Mouse (Mus musculus) hindbrain, embryonic 10.5 days (tissue): ENCODE measurements around the gene Srd5a3. TPM values are rescaled to one million over a fixed set of nuclear protein-coding genes. Genes with fewer than 3 reads are reported as not detected.

Experiments used
- DNase-seq: peaks from one replicate; pipeline ENCODE4 v3.0.0-alpha.2; 2017; ENCODE audit warnings: low spot score
- H3K27ac ChIP-seq: fragments of 300-500 bp; sonication (generic); 2 replicates; pipeline ENCODE4 v1.5.1; 2016; ENCODE audit warnings: mild to moderate bottlenecking, moderate library complexity
- H3K27me3 ChIP-seq: fragments of 300-500 bp; sonication (generic); 2 replicates; pipeline ENCODE4 v1.6.1; 2016; ENCODE audit warnings: mild to moderate bottlenecking; ENCODE audit not compliant: poor library complexity, insufficient read depth, severe bottlenecking
- H3K36me3 ChIP-seq: fragments of 300-500 bp; sonication (generic); 2 replicates; pipeline ENCODE4 v1.6.1; 2016; ENCODE audit warnings: mild to moderate bottlenecking, moderate library complexity
- H3K4me1 ChIP-seq: fragments of 300-500 bp; sonication (generic); replicated peaks from 2 replicates; pipeline ENCODE4 v1.6.1; 2016; ENCODE audit warnings: mild to moderate bottlenecking
- H3K4me3 ChIP-seq: fragments of 300-500 bp; sonication (generic); 2 replicates; pipeline ENCODE4 v1.5.1; 2016; ENCODE audit warnings: mild to moderate bottlenecking, moderate library complexity
- H3K9me3 ChIP-seq: fragments of 300-500 bp; sonication (generic); 2 replicates; pipeline ENCODE4 v1.6.1; 2016; ENCODE audit warnings: mild to moderate bottlenecking, moderate library complexity
- WGBS: fragments of 180-500 bp; shearing (Covaris S2); methylation state at CpG from one replicate; pipeline ENCODE4 v1.1.7; 2016; 5-methylcytosine and 5-hydroxymethylcytosine counted together
- polyA plus RNA-seq: library from polyadenylated mRNA; unstranded; fragments of >200 nt; fragmentation: Nextera tagmentation; extraction: Ambion mirVana; gene quantifications from 2 replicates; pipeline ENCODE4 v1.2.1, GENCODE M21; 2016

Gene Srd5a3
- polyA plus RNA-seq, 1 experiment from 2014 or later = 20.7 TPM

GRCm38 (mm10) chr5:76160086-76160485 lies 20.0 kb downstream of the Srd5a3 start:
- no peak for DNase-seq
- 70% methylated on average over 3 of the region's 3 CpGs for WGBS
- Histone ChIP-seq H3K27ac (no peak overlapping the region), H3K9me3 (no peaks in the 10 kb centered on the region), H3K4me1 (peaks cover 24% of the 10 kb centered on the region), H3K27me3 (no peaks in the 10 kb centered on the region), H3K4me3 (no peak overlapping the region), H3K36me3 (peaks cover 10% of the 10 kb centered on the region; the same call in 1 of the 2 replicates)

GRCm38 (mm10) chr5:76161491-76161890 lies 21.4 kb downstream of the Srd5a3 start:
- Histone ChIP-seq H3K36me3 (0 out of 2 replicates have a peak, but pooled peaks cover 4% of the 10 kb centered on the region), H3K27me3 (no peaks in the 10 kb centered on the region), H3K9me3 (no peaks in the 10 kb centered on the region), H3K27ac (no peak overlapping the region), H3K4me3 (no peak overlapping the region), H3K4me1 (peaks cover 24% of the 10 kb centered on the region)
- DNase-seq = no peak
- 93% methylated on average over 6 of the region's 6 CpGs for WGBS

GRCm38 (mm10) chr5:76162926-76163325 lies 22.9 kb downstream of the Srd5a3 start:
- Histone ChIP-seq H3K36me3 (0 out of 2 replicates have a peak, but pooled peaks cover 3% of the 10 kb centered on the region), H3K27ac (no peak overlapping the region), H3K27me3 (no peaks in the 10 kb centered on the region), H3K4me1 (peaks cover 24% of the 10 kb centered on the region), H3K4me3 (no peak overlapping the region), H3K9me3 (no peaks in the 10 kb centered on the region)
- no peak for DNase-seq
- 83% methylated on average over 5 of the region's 5 CpGs for WGBS

GRCm38 (mm10) chr5:76163828-76164390 lies 23.8 kb downstream of the Srd5a3 start:
- 31% methylated on average over 4 of the region's 4 CpGs for WGBS
- H3K9me3 ChIP-seq = no peaks in the 10 kb centered on the region
- no peak overlapping the region for H3K4me3 ChIP-seq
- H3K36me3 ChIP-seq = no peaks in the 10 kb centered on the region
- no peaks in the 10 kb centered on the region for H3K27me3 ChIP-seq
- peak; percentile 30 for DNase-seq
- H3K27ac ChIP-seq = no peak overlapping the region
- peaks cover 24% of the 10 kb centered on the region for H3K4me1 ChIP-seq

GRCm38 (mm10) chr5:76164827-76165226 lies 24.8 kb downstream of the Srd5a3 start:
- H3K4me3 ChIP-seq = no peak overlapping the region
- no peaks in the 10 kb centered on the region for H3K27me3 ChIP-seq
- no peaks in the 10 kb centered on the region for H3K36me3 ChIP-seq
- WGBS = 57% methylated on average over 7 of the region's 7 CpGs
- peaks cover 24% of the 10 kb centered on the region for H3K4me1 ChIP-seq
- DNase-seq = no peak
- no peak overlapping the region for H3K27ac ChIP-seq
- no peaks in the 10 kb centered on the region for H3K9me3 ChIP-seq

GRCm38 (mm10) chr5:76170522-76170921 lies 30.5 kb downstream of the Srd5a3 start:
- no peaks in the 10 kb centered on the region for H3K36me3 ChIP-seq
- H3K9me3 ChIP-seq = no peaks in the 10 kb centered on the region
- no peaks in the 10 kb centered on the region for H3K4me1 ChIP-seq
- no peak for DNase-seq
- 79% methylated on average over 4 of the region's 4 CpGs for WGBS
- H3K27ac ChIP-seq = no peak overlapping the region
- H3K27me3 ChIP-seq = no peaks in the 10 kb centered on the region
- no peak overlapping the region for H3K4me3 ChIP-seq

GRCm38 (mm10) chr5:76171039-76171438 lies 31.0 kb downstream of the Srd5a3 start:
- Histone ChIP-seq H3K36me3 (no peaks in the 10 kb centered on the region), H3K4me1 (no peaks in the 10 kb centered on the region), H3K9me3 (no peaks in the 10 kb centered on the region), H3K27me3 (no peaks in the 10 kb centered on the region), H3K4me3 (no peak overlapping the region), H3K27ac (no peak overlapping the region)
- no peak for DNase-seq

- 0 out of 2 replicates have a peak, but pooled peaks cover 7% of the 10 kb centered on the region for H3K4me1 ChIP-seq
- 89% methylated on average over 4 of the region's 4 CpGs for WGBS
- no peak overlapping the region for H3K4me3 ChIP-seq
- H3K27ac ChIP-seq = no peak overlapping the region
- H3K27me3 ChIP-seq = no peaks in the 10 kb centered on the region
- DNase-seq = no peak
- no peaks in the 10 kb centered on the region for H3K36me3 ChIP-seq
- no peaks in the 10 kb centered on the region for H3K9me3 ChIP-seq
These were observed 35.0 kb downstream of the Srd5a3 start for GRCm38 (mm10) chr5:76175051-76175450.

- Histone ChIP-seq H3K27ac (no peak overlapping the region), H3K4me3 (no peak overlapping the region), H3K9me3 (no peaks in the 10 kb centered on the region), H3K36me3 (no peaks in the 10 kb centered on the region), H3K4me1 (0 out of 2 replicates have a peak, but pooled peaks cover 7% of the 10 kb centered on the region), H3K27me3 (no peaks in the 10 kb centered on the region)
- WGBS = 62% methylated on average over 3 of the region's 3 CpGs
- no peak for DNase-seq
These were observed 36.3 kb downstream of the Srd5a3 start for GRCm38 (mm10) chr5:76176411-76176810.

GRCm38 (mm10) chr5:76176841-76177240 lies 36.8 kb downstream of the Srd5a3 start:
- Histone ChIP-seq H3K36me3 (no peaks in the 10 kb centered on the region), H3K4me3 (no peak overlapping the region), H3K4me1 (0 out of 2 replicates have a peak, but pooled peaks cover 7% of the 10 kb centered on the region), H3K9me3 (no peaks in the 10 kb centered on the region), H3K27me3 (no peaks in the 10 kb centered on the region), H3K27ac (no peak overlapping the region)
- DNase-seq = no peak
- whole genome bisulfite sequencing = 69% methylated on average over 11 of the region's 11 CpGs

GRCm38 (mm10) chr5:76177664-76178063 lies 37.6 kb downstream of the Srd5a3 start:
- Histone ChIP-seq H3K36me3 (no peaks in the 10 kb centered on the region), H3K4me1 (0 out of 2 replicates have a peak, but pooled peaks cover 7% of the 10 kb centered on the region), H3K27me3 (peaks cover 5% of the 10 kb centered on the region; the same call in 1 of the 2 replicates), H3K9me3 (no peaks in the 10 kb centered on the region), H3K27ac (no peak overlapping the region), H3K4me3 (no peak overlapping the region)
- DNase-seq = no peak
- 87% methylated on average over 7 of the region's 7 CpGs for WGBS

- no peaks in the 10 kb centered on the region for H3K9me3 ChIP-seq
- 98% methylated on average over 5 of the region's 5 CpGs for WGBS
- peaks cover 14% of the 10 kb centered on the region for H3K4me1 ChIP-seq
- H3K27ac ChIP-seq = no peak overlapping the region
- no peaks in the 10 kb centered on the region for H3K36me3 ChIP-seq
- DNase-seq = no peak
- H3K4me3 ChIP-seq = no peak overlapping the region
- H3K27me3 ChIP-seq = peaks cover 8% of the 10 kb centered on the region; the same call in 1 of the 2 replicates
These were observed 39.1 kb downstream of the Srd5a3 start for GRCm38 (mm10) chr5:76179171-76179570.

GRCm38 (mm10) chr5:76179791-76180190 lies 39.7 kb downstream of the Srd5a3 start:
- no peak overlapping the region for H3K27ac ChIP-seq
- no peaks in the 10 kb centered on the region for H3K36me3 ChIP-seq
- no peak for DNase-seq
- no peaks in the 10 kb centered on the region for H3K9me3 ChIP-seq
- H3K4me1 ChIP-seq = peaks cover 14% of the 10 kb centered on the region
- peaks cover 8% of the 10 kb centered on the region; the same call in 1 of the 2 replicates for H3K27me3 ChIP-seq
- H3K4me3 ChIP-seq = no peak overlapping the region
- WGBS = 85% methylated on average over 5 of the region's 5 CpGs

- peaks cover 24% of the 10 kb centered on the region for H3K4me1 ChIP-seq
- peaks cover 12% of the 10 kb centered on the region for H3K36me3 ChIP-seq
- H3K9me3 ChIP-seq = no peaks in the 10 kb centered on the region
- peaks cover 8% of the 10 kb centered on the region; the same call in 1 of the 2 replicates for H3K27me3 ChIP-seq
- WGBS = 62% methylated on average over 3 of the region's 3 CpGs
- H3K27ac ChIP-seq = no peak overlapping the region
- no peak for DNase-seq
- H3K4me3 ChIP-seq = no peak overlapping the region
These were observed 42.3 kb downstream of the Srd5a3 start for GRCm38 (mm10) chr5:76182326-76182725.
